Mouse (Mus musculus) thymus, postnatal 36 days (tissue): ENCODE measurements around the gene Olfr143.

Experiments used
- DNase-seq, 2 experiments: peaks; one replicate each; pipeline ENCODE4 v3.0.0; 2022; ENCODE audit warnings: mixed read lengths in 2 of 2

The Olfr143 gene

DNA sequence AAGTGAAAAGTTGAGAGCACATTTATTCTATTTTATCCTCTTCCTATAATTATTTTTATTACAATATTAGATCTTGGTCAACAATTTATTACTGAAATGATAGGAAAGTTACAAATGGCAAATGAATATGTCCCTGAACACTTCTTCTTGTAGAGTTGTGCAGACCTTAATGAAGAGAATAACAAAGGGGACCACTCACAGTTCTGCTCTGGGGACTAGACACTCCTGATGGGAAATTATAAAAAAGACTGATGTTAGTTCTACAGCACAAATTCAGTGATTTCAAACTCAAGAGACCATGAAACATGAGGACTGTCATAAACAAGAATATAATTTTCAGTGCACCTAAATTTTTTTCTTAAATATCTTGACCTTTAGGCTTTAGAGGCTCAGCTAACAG is at the start of gene Olfr143:
TSS of gene Olfr143 (plus strand) at position 301 of the 400 bp plus-strand sequence.
- no peak for DNase-seq

- DNase-seq, result no peak
These were observed 44.5 kb upstream of the Olfr143 start, which contains the start of gene Olfr893 for GRCm38 (mm10) chr9:38208065-38208464. TSS of gene Olfr893 (plus strand) at chr9:38208365.

GRCm38 (mm10) chr9:38217755-38218154 is 34.8 kb upstream of the Olfr143 start, which contains the start of gene Olfr894:
TSS of gene Olfr894 (plus strand) at chr9:38218055.
- no peak for DNase-seq

DNA sequence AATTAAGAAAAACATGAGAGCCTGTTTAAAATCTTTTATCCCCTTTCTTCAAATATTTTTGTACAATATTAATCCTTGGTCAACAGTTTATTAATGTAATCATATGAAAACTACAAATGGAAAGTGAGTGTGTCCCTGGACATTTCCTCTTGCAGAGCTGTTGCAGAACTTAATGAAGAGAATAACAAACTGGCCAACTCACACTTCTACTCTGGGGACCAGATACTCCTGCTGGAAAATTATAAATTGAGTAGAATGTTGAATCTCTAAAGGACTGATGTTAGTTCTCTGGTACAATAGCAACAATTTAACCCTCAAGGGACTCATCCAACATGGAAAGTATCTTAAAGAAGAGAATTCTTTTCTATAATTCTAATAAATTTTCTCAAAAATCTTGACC is 15.0 kb downstream of the Olfr143 start, which contains the start of gene Olfr895:
TSS of gene Olfr895 (plus strand) at position 301 of the 400 bp plus-strand sequence.
- no peak for DNase-seq

GRCm38 (mm10) chr9:38290807-38291206 is 38.2 kb downstream of the Olfr143 start, which contains the start of gene Olfr896-ps1:
TSS of gene Olfr896-ps1 (plus strand) at chr9:38291107.
- DNase-seq, result no peak
